Mouse (Mus musculus) MEL (cell line): Measurements from ENCODE around the gene Lrrc74a.

Experiments used
- CTCF ChIP-seq, 3 experiments: IDR thresholded peaks in 2 of 3; conservative IDR thresholded peaks in 1 of 3; 2 replicates each; pipeline ENCODE4 v1.5.1; 2011 to 2012; ENCODE audit warnings: low read length in 3 of 3, low read depth in 2 of 3, mild to moderate bottlenecking in 2 of 3, improper control_type of control experiment in 1 of 3, inconsistent platforms in 1 of 3, mixed read lengths in 1 of 3, moderate library complexity in 1 of 3; ENCODE audit not compliant: control insufficient read depth in 1 of 3, insufficient read depth in 1 of 3, poor library complexity in 1 of 3, severe bottlenecking in 1 of 3
- EP300 ChIP-seq, 2 experiments: IDR thresholded peaks; 2 replicates each; pipeline ENCODE4 v1.6.1; 2011; ENCODE audit warnings: improper control_type of control experiment in 2 of 2, low read length in 2 of 2, low read depth in 1 of 2, mild to moderate bottlenecking in 1 of 2
- HCFC1 ChIP-seq: IDR thresholded peaks from 2 replicates; pipeline ENCODE4 v1.6.1; 2012; ENCODE audit warnings: low read depth, mild to moderate bottlenecking, inconsistent platforms, low read length, improper control_type of control experiment, moderate library complexity
- MAFK ChIP-seq: IDR thresholded peaks from 2 replicates; pipeline ENCODE4 v1.6.1; 2011; ENCODE audit warnings: low read depth, mild to moderate bottlenecking, low read length, improper control_type of control experiment, borderline replicate concordance
- MEF2A ChIP-seq: IDR thresholded peaks from 2 replicates; pipeline ENCODE4 v1.6.1; 2014; ENCODE audit warnings: low read depth, mild to moderate bottlenecking, inconsistent platforms, low read length, improper control_type of control experiment; ENCODE audit not compliant: poor library complexity, insufficient replicate concordance, severe bottlenecking; ENCODE audit errors: extremely low read depth
- USF1 ChIP-seq: IDR thresholded peaks from 2 replicates; pipeline ENCODE4 v1.6.1; 2014; ENCODE audit warnings: low read depth, mild to moderate bottlenecking, inconsistent platforms, low read length, improper control_type of control experiment, moderate library complexity
- ZNF384 ChIP-seq: IDR thresholded peaks from 2 replicates; pipeline ENCODE4 v1.6.1; 2012; ENCODE audit warnings: low read depth, mild to moderate bottlenecking, inconsistent platforms, low read length, improper control_type of control experiment

- TF ChIP-seq HCFC1 (no peak), ZNF384 (no peak), CTCF (IDR thresholded peaks at IDR 0.05 in 2 of 3, conservative IDR thresholded peaks at IDR 0.05 in 1 of 3; ENCODE audit: control insufficient read depth in 1 of 3, insufficient read depth in 1 of 3, low read depth in 2 of 3, low read length in 3 of 3, poor library complexity in 1 of 3, severe bottlenecking in 1 of 3) (no peak), MAFK (no peak), MEF2A (no peak), EP300 (IDR thresholded peaks at IDR 0.05; ENCODE audit: low read depth in 1 of 2, low read length in 2 of 2) (no peak), USF1 (no peak)
These were observed 8.5 kb upstream of the Lrrc74a start for GRCm38 (mm10) chr12:86725706-86726105.
